Mouse (Mus musculus) forebrain, embryonic 12.5 days (tissue): Measurements from ENCODE around the gene Nfat5. TPM values are rescaled to one million over a fixed set of nuclear protein-coding genes. Genes with fewer than 3 reads are reported as not detected.

Source experiments
- ATAC-seq: fragments of 200-750 bp; cut with Nextera tagmentation; 2 replicates; pipeline ENCODE4 v1.8.0; 2017; ENCODE audit warnings: moderate TSS enrichment; ENCODE audit not compliant: low FRiP score
- H3K27ac ChIP-seq: fragments of 300-500 bp; sonication (generic); 2 replicates; pipeline ENCODE4 v1.5.1; 2016; ENCODE audit warnings: mild to moderate bottlenecking
- H3K27me3 ChIP-seq: fragments of 300-500 bp; sonication (generic); 2 replicates; pipeline ENCODE4 v1.6.1; 2016; ENCODE audit warnings: mild to moderate bottlenecking
- H3K36me3 ChIP-seq: fragments of 300-500 bp; sonication (generic); replicated peaks from 2 replicates; pipeline ENCODE4 v1.6.1; 2016; ENCODE audit warnings: mild to moderate bottlenecking
- H3K4me1 ChIP-seq: fragments of 300-500 bp; sonication (generic); 2 replicates; pipeline ENCODE4 v1.6.1; 2016
- H3K4me2 ChIP-seq: fragments of 300-500 bp; sonication (generic); 2 replicates; pipeline ENCODE4 v1.6.1; 2016; ENCODE audit warnings: mild to moderate bottlenecking, moderate library complexity
- H3K4me3 ChIP-seq: fragments of 300-500 bp; sonication (generic); replicated peaks from 2 replicates; pipeline ENCODE4 v1.5.1; 2016; ENCODE audit warnings: mild to moderate bottlenecking
- H3K9ac ChIP-seq: fragments of 300-500 bp; sonication (generic); 2 replicates; pipeline ENCODE4 v1.6.1; 2016; ENCODE audit warnings: mild to moderate bottlenecking
- H3K9me3 ChIP-seq: fragments of 300-500 bp; sonication (generic); 2 replicates; pipeline ENCODE4 v1.6.1; 2016
- WGBS: fragments of 180-500 bp; shearing (Covaris S2); methylation state at CpG from one replicate; pipeline ENCODE4 v1.1.7; 2016; 5-methylcytosine and 5-hydroxymethylcytosine counted together
- polyA plus RNA-seq: library from polyadenylated mRNA; unstranded; fragments of >200 nt; fragmentation: Nextera tagmentation; extraction: Ambion mirVana; gene quantifications from 2 replicates; pipeline ENCODE4 v1.2.1, GENCODE M21; 2016

Gene Nfat5
- polyA plus RNA-seq, 1 experiment from 2014 or later = 14.0 TPM

DNA sequence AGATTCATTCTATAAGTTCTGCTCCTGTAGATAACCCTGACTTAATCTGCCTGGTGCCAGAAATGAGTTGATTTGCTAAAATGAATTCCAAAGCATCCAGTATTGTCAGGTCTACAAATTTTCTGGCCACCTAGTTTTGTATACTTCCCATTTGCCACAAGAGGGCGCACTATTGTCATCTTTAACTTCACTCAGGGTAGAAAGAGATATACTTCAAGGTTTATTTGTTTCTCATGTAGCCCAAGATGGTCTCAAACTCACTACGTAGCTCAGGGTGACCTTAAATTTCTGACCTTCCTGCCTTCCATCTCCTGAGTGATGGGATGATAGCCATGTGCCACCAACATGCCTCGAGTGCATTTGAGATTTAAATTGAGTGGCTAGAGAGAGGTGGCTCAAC lies 93.4 kb downstream of the Nfat5 start:
- Histone ChIP-seq H3K4me3 (no peak overlapping the region), H3K9me3 (no peaks in the 10 kb centered on the region), H3K4me1 (no peaks in the 10 kb centered on the region), H3K4me2 (no peak overlapping the region), H3K9ac (no peak overlapping the region), H3K27ac (no peak overlapping the region), H3K27me3 (no peaks in the 10 kb centered on the region), H3K36me3 (no peaks in the 10 kb centered on the region)
- 34% methylated on average over 3 of the region's 3 CpGs for WGBS
- no peak for ATAC-seq

DNA sequence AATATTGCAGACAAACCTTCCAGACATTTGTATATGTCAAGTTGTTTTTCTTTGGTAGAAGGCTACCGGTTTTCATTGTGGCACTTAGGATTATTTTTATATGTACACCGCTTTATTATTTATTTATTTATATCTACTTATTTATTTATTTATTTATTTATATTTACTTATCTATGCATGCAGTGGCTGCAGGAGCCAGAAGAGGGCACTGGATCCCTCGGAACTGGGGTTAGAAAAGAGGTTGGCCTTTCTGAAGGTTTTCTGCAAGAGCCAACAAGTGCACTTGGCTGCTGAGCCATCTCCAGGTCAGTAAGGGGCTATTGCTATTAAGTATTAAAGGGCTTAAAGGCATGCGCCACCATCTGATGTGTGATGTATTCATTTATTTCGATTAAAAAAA lies 94.6 kb downstream of the Nfat5 start:
- Histone ChIP-seq H3K4me3 (no peak overlapping the region), H3K36me3 (no peaks in the 10 kb centered on the region), H3K9ac (no peak overlapping the region), H3K4me2 (no peak overlapping the region), H3K4me1 (no peaks in the 10 kb centered on the region), H3K9me3 (no peaks in the 10 kb centered on the region), H3K27ac (no peak overlapping the region), H3K27me3 (no peaks in the 10 kb centered on the region)
- 68% methylated on average over 5 of the region's 5 CpGs for WGBS
- no peak for ATAC-seq

DNA sequence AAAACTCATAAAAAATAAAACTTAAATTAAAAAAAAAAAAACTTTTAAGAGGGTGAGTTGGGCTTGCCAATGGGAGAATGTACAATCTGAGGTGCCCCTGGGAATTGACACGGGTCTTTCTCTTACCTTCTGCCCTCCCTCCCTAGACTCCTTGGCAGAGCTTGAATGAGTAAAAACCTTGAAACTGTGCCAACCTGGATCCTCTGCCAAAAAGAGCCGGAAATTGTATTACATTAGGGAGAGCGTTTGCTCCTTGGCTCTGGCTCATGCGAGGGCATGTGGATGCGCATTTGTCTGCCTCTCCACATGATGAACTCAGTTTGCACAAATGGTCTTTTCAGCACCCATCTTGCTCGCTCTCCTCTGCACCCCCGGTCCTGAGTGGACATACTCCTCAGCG lies 96.3 kb downstream of the Nfat5 start:
- no peak overlapping the region for H3K4me3 ChIP-seq
- H3K9ac ChIP-seq = no peak overlapping the region
- no peak overlapping the region for H3K27ac ChIP-seq
- no peaks in the 10 kb centered on the region for H3K4me1 ChIP-seq
- H3K36me3 ChIP-seq = no peaks in the 10 kb centered on the region
- no peak overlapping the region for H3K4me2 ChIP-seq
- ATAC-seq = no peak
- no peaks in the 10 kb centered on the region for H3K9me3 ChIP-seq
- no peaks in the 10 kb centered on the region for H3K27me3 ChIP-seq
- WGBS = 78% methylated on average over 8 of the region's 8 CpGs

DNA sequence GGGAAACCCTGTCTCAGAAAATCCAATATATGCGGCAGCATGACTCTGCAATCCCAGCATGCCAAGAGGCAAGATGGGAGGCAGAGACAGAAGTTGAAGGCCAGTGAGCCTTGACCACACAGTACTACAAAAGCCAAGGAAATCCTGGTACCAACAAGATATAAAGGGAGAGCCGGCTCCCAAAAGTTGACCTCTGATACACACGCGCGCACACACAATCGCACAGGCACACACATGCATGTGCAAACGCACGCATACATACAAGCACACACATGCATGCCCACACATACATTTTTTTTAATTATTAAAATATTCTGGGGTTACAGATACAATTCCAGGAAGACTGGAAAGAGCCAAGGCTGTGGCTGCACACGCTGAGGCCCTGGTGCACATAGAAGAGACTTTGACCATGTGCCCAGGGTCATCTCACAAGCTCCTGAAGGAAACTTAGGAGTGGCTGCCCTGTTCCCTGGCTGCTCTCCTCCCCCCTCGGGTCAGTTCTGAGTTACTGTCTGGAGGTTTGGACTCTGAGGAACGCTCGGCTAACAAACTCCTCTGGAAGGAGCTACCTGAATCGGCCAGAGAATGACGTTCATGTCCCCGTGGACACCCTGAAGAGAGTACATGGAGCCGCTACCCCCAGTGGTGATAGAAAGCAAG lies 97.3 kb downstream of the Nfat5 start:
- Histone ChIP-seq H3K4me3 (no peak overlapping the region), H3K4me2 (no peak overlapping the region), H3K27me3 (no peaks in the 10 kb centered on the region), H3K9ac (no peak overlapping the region), H3K4me1 (no peaks in the 10 kb centered on the region), H3K36me3 (no peaks in the 10 kb centered on the region), H3K9me3 (no peaks in the 10 kb centered on the region), H3K27ac (no peak overlapping the region)
- no peak for ATAC-seq
- WGBS = 89% methylated on average over 16 of the region's 16 CpGs

DNA sequence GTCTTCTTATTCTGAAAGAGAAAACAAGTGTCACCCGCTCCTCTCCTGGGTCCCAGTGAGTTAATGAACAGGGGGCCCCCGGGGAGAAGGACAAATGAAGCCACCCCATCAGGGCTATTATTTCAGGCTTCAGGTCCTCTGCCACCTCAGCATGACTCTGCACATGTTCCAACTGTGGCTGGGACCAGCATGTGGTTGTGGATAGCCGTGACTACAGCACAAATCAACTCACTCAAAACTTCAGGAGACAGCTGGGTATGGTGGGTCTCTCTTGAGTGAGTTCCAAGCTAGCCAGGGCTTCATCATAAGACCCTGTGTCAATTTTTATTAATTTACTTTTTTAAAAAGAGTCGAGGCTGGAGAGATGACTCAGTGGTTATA lies 97.9 kb downstream of the Nfat5 start:
- 68% methylated on average over 4 of the region's 4 CpGs for WGBS
- no peak overlapping the region for H3K27ac ChIP-seq
- H3K36me3 ChIP-seq = no peaks in the 10 kb centered on the region
- H3K4me2 ChIP-seq = no peak overlapping the region
- no peaks in the 10 kb centered on the region for H3K9me3 ChIP-seq
- no peaks in the 10 kb centered on the region for H3K27me3 ChIP-seq
- no peak for ATAC-seq
- H3K4me3 ChIP-seq = no peak overlapping the region
- no peaks in the 10 kb centered on the region for H3K4me1 ChIP-seq
- no peak overlapping the region for H3K9ac ChIP-seq

DNA sequence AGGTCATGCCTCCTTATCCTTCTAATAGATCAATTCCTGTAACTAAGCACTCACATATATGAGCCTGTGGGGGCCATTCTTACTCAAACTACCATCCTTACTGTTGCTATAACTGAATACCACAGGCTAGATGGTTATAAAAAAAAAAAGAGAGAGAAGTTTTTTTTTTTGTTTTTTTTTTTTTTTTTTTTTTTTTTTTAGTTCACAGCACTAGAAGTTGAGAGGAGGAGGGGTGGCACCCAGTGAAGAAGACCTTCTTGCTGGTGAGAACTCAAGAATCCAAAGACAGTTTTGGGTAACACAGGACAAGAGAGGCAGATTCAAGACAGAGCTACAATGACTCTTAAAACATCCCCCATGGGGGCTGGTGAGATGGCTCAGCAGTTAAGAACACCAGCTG lies 102.1 kb downstream of the Nfat5 start:
- H3K9ac ChIP-seq = no peak overlapping the region
- ATAC-seq = no peak
- no peak overlapping the region for H3K4me2 ChIP-seq
- H3K27me3 ChIP-seq = no peaks in the 10 kb centered on the region
- no peaks in the 10 kb centered on the region for H3K9me3 ChIP-seq
- H3K36me3 ChIP-seq = no peaks in the 10 kb centered on the region
- H3K4me3 ChIP-seq = no peak overlapping the region
- no peak overlapping the region for H3K27ac ChIP-seq
- no peaks in the 10 kb centered on the region for H3K4me1 ChIP-seq

DNA sequence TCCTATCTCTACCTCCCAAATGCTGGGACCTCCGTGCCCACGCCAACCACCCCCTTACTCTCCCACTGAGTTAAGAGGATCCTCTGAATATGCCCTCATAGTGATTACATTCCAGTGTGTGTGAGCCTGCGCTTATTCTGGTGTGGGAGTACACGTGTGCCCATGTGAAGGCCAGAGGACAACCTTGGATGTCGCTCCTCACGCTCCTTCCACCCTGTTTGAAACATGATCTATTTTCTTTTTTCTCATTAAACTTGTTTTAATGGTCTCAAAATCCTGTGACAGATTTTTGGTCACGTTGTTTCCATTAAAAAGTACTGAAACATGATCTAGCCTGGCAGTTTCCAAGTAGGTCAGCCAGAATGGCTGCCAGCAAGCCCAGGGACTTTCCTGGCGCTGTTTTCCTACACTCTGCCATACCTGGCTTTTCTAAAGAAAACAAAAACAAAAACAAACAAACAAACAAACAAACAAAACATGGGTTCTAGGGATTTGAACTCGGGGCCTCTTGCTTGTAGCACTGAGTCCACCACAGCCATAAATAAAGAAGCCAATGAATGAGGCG lies 102.9 kb downstream of the Nfat5 start:
- H3K36me3 ChIP-seq = no peaks in the 10 kb centered on the region
- no peak overlapping the region for H3K4me2 ChIP-seq
- ATAC-seq = no peak
- H3K4me1 ChIP-seq = no peaks in the 10 kb centered on the region
- H3K9ac ChIP-seq = no peak overlapping the region
- H3K9me3 ChIP-seq = no peaks in the 10 kb centered on the region
- H3K4me3 ChIP-seq = no peak overlapping the region
- H3K27ac ChIP-seq = no peak overlapping the region
- H3K27me3 ChIP-seq = no peaks in the 10 kb centered on the region
- WGBS = 89% methylated on average over 10 of the region's 10 CpGs

DNA sequence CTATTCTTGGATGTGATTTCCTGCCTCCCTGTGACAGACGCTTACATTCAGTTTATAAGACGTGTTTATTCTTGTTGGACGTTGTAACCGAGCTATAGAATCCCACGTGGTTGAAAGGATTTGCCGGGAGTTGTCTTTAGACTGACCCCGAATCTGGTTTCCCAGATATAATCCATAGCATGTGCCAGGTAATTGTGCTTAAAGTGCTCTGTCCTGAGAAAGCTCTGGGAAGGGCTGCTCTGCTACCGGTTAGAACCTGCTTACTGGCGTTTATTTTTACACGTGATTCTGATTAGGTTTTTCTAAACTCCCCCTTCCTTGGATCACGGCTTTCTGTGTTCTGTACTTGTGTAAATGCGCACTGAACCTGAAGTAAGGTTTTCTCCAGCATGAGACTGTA lies 104.4 kb downstream of the Nfat5 start:
- no peaks in the 10 kb centered on the region for H3K27me3 ChIP-seq
- H3K9me3 ChIP-seq = no peaks in the 10 kb centered on the region
- no peak overlapping the region for H3K4me3 ChIP-seq
- H3K4me1 ChIP-seq = peaks cover 4% of the 10 kb centered on the region
- no peak for ATAC-seq
- H3K9ac ChIP-seq = no peak overlapping the region
- no peak overlapping the region for H3K4me2 ChIP-seq
- H3K36me3 ChIP-seq = no peaks in the 10 kb centered on the region
- WGBS = 61% methylated on average over 12 of the region's 12 CpGs
- no peak overlapping the region for H3K27ac ChIP-seq

DNA sequence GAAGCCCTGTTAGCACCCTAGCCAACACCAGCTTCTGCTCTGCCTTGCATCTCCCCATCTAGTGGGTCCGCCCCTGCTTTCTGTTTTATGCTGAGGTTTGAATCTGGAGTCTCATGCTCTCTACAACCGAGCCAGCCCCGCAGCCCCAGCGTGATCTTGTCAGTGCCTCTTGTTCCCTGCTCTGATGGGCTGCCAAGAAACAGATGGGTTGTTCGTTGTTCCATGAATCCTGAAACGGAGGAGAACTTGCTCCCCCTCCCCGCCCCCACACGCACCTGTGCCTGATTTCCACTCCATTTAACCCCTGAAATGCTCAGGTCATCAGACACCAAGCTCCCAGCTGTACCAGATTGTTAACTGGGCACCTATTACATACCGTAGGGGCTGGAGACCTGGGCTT lies 106.2 kb downstream of the Nfat5 start:
- Histone ChIP-seq H3K4me1 (peaks cover 16% of the 10 kb centered on the region), H3K27me3 (no peaks in the 10 kb centered on the region), H3K9me3 (no peaks in the 10 kb centered on the region), H3K36me3 (no peaks in the 10 kb centered on the region), H3K27ac (no peak overlapping the region), H3K4me2 (no peak overlapping the region), H3K4me3 (no peak overlapping the region), H3K9ac (no peak overlapping the region)
- no peak for ATAC-seq
- WGBS = 35% methylated on average over 9 of the region's 9 CpGs

DNA sequence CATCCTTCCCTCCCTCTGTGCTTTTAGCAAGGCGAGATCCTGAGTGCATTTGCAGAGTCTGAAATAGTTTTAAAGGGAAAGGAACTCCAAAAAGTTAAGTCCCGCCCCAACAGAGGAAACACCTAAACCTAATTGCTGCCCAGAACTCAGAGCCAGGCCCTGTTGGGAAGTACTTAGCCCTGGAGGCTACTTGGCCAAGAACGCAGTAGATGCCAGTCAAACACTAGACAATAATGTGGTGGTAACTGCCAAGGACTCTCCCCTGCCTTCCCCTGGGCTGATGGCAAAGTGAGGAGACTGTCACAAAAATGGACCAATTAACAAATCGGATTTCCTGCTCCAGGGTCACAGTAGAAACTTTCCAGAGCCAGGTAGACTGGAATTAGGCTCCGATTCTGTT lies 108.6 kb downstream of the Nfat5 start:
- no peak overlapping the region for H3K9ac ChIP-seq
- peaks cover 16% of the 10 kb centered on the region for H3K4me1 ChIP-seq
- no peaks in the 10 kb centered on the region for H3K27me3 ChIP-seq
- no peaks in the 10 kb centered on the region for H3K36me3 ChIP-seq
- no peak for ATAC-seq
- H3K4me2 ChIP-seq = no peak overlapping the region
- WGBS = 80% methylated on average over 5 of the region's 5 CpGs
- H3K4me3 ChIP-seq = no peak overlapping the region
- H3K9me3 ChIP-seq = no peaks in the 10 kb centered on the region
- H3K27ac ChIP-seq = no peak overlapping the region

DNA sequence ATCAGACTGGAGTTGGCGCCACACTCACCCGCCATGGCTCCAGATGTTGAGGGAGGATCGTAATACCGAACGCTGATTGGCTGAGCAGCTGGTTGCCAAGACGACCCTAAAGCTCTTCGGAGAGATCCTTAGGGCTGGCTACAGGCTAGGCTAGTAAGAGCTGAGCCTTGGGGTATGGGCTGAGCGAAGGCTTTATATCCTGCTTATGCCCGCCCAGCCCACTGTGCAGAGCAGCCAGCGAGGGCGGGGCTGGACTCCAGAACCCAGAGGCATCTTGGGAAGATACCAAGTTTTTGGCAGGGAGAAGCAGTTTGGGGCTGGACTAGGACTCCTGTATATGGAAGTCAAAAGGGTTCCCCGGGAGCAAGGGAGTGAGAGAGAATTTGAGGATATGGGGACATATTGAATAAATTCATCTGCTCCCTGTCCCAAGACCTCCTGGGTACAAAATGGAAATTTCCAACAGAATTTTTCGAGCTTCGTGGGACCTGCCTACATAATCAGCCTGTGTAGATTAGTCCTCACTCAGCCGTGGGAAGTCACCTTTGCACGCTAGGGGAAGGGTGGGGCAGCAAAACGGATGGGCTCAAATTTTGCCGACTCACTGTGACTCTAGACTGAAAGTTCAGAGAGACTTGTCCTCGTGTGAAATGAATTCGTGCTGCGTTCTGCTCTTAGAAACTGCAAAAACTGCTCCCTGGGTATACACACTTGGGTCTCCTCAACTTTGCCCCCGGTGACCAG lies 109.9 kb downstream of the Nfat5 start, which contains the start of gene Nqo1:
Gene Nqo1, minus strand, starts transcription at position 169 of the 744 bp plus-strand sequence.
- Histone ChIP-seq H3K27me3 (no peaks in the 10 kb centered on the region), H3K36me3 (0 out of 2 replicates have a peak, but pooled peaks cover 6% of the 10 kb centered on the region), H3K4me1 (peaks cover 16% of the 10 kb centered on the region), H3K4me3 (peak within 1 kb of the TSS; percentile 24), H3K27ac (peak within 1 kb of the TSS; percentile 15; the same call in 1 of the 2 replicates), H3K9ac (peak within 1 kb of the TSS; percentile 40; the same call in 1 of the 2 replicates), H3K9me3 (no peaks in the 10 kb centered on the region), H3K4me2 (peak within 1 kb of the TSS; percentile 57)
- 14% methylated on average over 22 of the region's 22 CpGs for WGBS
- ATAC-seq = peak; percentile 97

DNA sequence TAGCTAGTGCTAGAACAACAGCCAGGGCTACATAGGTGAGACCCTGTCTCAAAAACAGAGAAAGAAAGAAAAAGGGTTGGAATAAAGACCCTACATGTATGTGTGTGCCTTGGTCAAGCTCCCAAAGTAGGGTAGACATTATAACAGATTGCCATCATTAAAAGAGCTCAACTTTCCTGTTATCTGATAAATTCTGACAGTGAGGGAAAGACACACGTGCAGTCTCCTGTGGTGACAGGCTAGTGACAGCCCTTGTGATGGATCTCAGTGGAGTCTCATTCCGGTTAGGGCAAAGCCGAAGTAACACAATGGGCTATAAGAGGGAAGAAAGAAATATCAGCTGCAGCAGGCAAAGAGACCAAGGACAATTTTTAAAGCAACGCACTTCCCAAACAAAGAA lies 110.8 kb downstream of the Nfat5 start:
- peaks cover 16% of the 10 kb centered on the region for H3K4me1 ChIP-seq
- H3K9me3 ChIP-seq = no peaks in the 10 kb centered on the region
- peaks cover 10% of the 10 kb centered on the region; the same call in 1 of the 2 replicates for H3K36me3 ChIP-seq
- no peaks in the 10 kb centered on the region for H3K27me3 ChIP-seq
- H3K4me2 ChIP-seq = no peak overlapping the region
- H3K9ac ChIP-seq = no peak overlapping the region
- no peak overlapping the region for H3K27ac ChIP-seq
- ATAC-seq = no peak
- no peak overlapping the region for H3K4me3 ChIP-seq
- 84% methylated on average over 4 of the region's 4 CpGs for WGBS

DNA sequence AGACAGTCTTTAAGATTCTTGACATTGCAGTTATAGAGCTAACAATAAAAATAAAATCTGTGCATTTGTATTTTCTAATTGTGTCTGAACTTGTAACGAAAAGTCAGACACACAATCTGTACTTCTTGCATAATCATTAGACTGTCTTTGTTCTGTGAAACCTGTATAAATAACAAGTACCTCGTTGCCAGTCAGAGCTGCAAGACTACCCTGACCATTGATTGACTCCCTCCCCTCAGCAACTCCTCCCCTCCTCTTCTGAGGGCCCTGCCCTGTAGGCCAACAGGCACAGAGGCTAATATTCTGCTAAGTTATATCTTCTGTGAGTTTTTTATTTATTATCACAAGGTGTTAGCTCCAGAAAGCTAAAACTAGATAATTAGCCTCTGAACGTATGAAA lies 112.7 kb downstream of the Nfat5 start:
- ATAC-seq = no peak
- no peak overlapping the region for H3K4me2 ChIP-seq
- H3K9ac ChIP-seq = no peak overlapping the region
- H3K4me1 ChIP-seq = peaks cover 16% of the 10 kb centered on the region
- no peak overlapping the region for H3K27ac ChIP-seq
- no peaks in the 10 kb centered on the region for H3K9me3 ChIP-seq
- H3K36me3 ChIP-seq = peaks cover 28% of the 10 kb centered on the region
- H3K27me3 ChIP-seq = no peaks in the 10 kb centered on the region
- 67% methylated on average over 3 of the region's 3 CpGs for WGBS
- no peak overlapping the region for H3K4me3 ChIP-seq
